Mouse (Mus musculus): ENCODE data around the gene Gm10408. TPM values are rescaled to one million over a fixed set of nuclear protein-coding genes. Genes with fewer than 3 reads are reported as not detected.
"Not testable (repeated sequence)": the region's sequence is repeated elsewhere in the genome, so short reads cannot be mapped to it uniquely, and the experiment has no call there.

Gm10408 gene
- total RNA-seq (2021) = not detected

DNA sequence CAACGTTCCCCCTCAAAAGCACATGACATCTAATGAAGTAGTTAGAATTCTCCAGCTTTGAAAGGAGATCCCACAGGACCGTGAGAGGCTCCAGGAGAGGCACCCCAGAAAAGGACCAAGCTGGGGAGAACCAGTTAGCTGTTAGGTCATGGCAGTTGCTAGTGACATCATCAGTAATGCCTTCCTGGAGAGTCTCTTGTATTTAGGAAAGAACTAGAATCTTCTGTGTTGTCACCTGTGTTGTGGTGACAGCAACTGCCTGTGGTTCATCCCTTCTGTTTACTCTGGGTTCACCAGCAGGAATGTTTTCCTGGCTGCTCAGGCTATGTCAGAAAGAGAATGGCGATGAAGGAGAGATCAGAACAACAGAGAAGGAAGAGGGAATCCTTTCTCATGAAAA, at the start of gene Gm10408:
Gene Gm10408 (plus strand): TSS at position 301 of the 400 bp plus-strand sequence.
- DNase-seq; intact Hi-C loops (cut with DNase I): not testable (repeated sequence)

DNA sequence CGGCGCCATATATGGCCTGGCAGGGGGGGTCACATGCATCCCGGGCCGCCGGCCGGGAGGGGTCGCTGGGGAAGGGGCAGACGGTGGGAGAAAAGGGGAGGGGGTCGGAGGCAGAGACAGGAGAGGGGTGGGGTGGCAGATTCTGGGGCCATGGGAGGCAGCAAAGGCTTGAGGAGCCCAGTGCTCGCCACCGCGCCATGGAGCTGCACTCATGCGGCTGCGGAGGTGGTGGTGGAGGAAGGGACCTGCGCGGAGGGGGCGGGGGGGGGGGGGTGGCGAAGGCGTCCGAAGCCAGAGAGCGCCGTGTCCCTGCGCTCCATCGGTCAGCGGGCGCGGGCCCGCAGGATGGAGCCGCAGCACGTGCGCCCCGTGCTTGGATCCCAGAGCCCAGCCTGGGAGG, 36.9 kb upstream of the Gm10408 start, which contains the start of gene Gm10409:
Gene Gm10409 (plus strand): TSS at position 301 of the 400 bp plus-strand sequence.
- intact Hi-C loops (cut with DNase I) = not testable (repeated sequence)

DNA sequence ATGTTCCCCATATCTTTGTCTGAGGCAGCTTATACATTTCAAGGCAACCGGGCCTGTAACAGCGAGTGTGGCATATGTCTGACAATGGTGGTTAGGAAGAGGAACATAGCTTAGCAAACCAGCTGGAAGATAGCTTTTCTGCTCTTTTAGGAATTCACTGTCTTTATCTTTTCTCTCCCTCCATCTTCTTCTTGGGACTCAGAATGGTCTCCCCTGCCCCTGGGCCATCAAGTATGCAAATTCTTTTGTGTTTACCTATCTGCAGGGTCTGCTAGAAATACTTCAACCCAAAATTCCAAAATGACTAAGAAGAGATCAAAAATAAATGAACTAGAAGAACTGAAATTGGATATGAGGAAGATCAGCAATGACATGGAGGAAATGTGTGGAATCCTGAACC, 21.4 kb upstream of the Gm10408 start, which contains the start of gene Gm3005:
Gene Gm3005 (plus strand): TSS at position 301 of the 400 bp plus-strand sequence.
- intact Hi-C loops (cut with DNase I); DNase-seq: not testable (repeated sequence)

More for the DNA sequence above, 36.9 kb upstream of the Gm10408 start, which contains the start of gene Gm10409:
- not testable (repeated sequence) for DNase-seq

Other genes with a start within 250 kb of the Gm10408 start
- 1 to 10 TPM; 1.5 to 1.6 TPM for gene D830030K20Rik, start 240.9 kb upstream of the Gm10408 start, total RNA-seq (2021)
- not detected for gene Gm2956, start 116.8 kb upstream of the Gm10408 start, total RNA-seq (2021)
- not detected for gene Gm10413, start 54.3 kb upstream of the Gm10408 start, total RNA-seq (2021)
- under 1 TPM in 1 of 2 experiments, not detected in 1; 0.30 TPM for gene Gm10409, start 36.8 kb upstream of the Gm10408 start, total RNA-seq (2021)
- gene Gm3005, start 21.3 kb upstream of the Gm10408 start, total RNA-seq (2021) = under 1 TPM in 1 of 2 experiments, not detected in 1; 0.16 TPM
- gene Gm3012, start 185.1 kb downstream of the Gm10408 start, total RNA-seq (2021) = not detected
- gene Gm3020, start 202.7 kb downstream of the Gm10408 start, total RNA-seq (2021) = under 1 TPM in 1 of 2 experiments, not detected in 1; 0.30 TPM
- not detected for gene Gm3043, start 239.4 kb downstream of the Gm10408 start, total RNA-seq (2021)

Data from heart, postnatal 36 days (tissue).